Mouse (Mus musculus) liver, postnatal 0 days (tissue): ENCODE measurements around the gene Garem2. TPM values are rescaled to one million over a fixed set of nuclear protein-coding genes. Genes with fewer than 3 reads are reported as not detected.

ENCODE experiments used
- ATAC-seq: fragments of 200-750 bp; cut with Nextera tagmentation; 2 replicates; pipeline ENCODE4 v1.8.0; 2017; ENCODE audit warnings: mild to moderate bottlenecking, moderate library complexity
- DNase-seq: peaks from one replicate; pipeline ENCODE4 v3.0.0-alpha.2; 2016
- H3K27ac ChIP-seq: fragments of 300-500 bp; sonication (generic); 2 replicates; pipeline ENCODE4 v1.5.1; 2014; ENCODE audit warnings: antibody characterized with exemption, moderate library complexity, mild to moderate bottlenecking, low read depth
- H3K27me3 ChIP-seq: fragments of 300-500 bp; sonication (generic); 2 replicates; pipeline ENCODE4 v1.6.1; 2014; ENCODE audit warnings: low read length, control low read depth, mixed read lengths; ENCODE audit not compliant: insufficient read depth
- H3K36me3 ChIP-seq: fragments of 300-500 bp; sonication (generic); replicated peaks from 2 replicates; pipeline ENCODE4 v1.6.1; 2014; ENCODE audit warnings: mild to moderate bottlenecking, control low read depth, low read length, moderate library complexity, mixed read lengths; ENCODE audit not compliant: insufficient read depth
- H3K4me1 ChIP-seq: fragments of 300-500 bp; sonication (generic); 2 replicates; pipeline ENCODE4 v1.6.1; 2014; ENCODE audit warnings: antibody characterized with exemption, mild to moderate bottlenecking, control low read depth; ENCODE audit not compliant: insufficient read depth
- H3K4me2 ChIP-seq: fragments of 300-500 bp; sonication (generic); 2 replicates; pipeline ENCODE4 v1.6.1; 2014; ENCODE audit warnings: low read depth, mild to moderate bottlenecking, low read length, moderate library complexity, mixed read lengths
- H3K4me3 ChIP-seq: fragments of 300-500 bp; sonication (generic); 2 replicates; pipeline ENCODE4 v1.5.1; 2014; ENCODE audit warnings: low read depth, low read length
- H3K9ac ChIP-seq: fragments of 300-500 bp; sonication (generic); replicated peaks from 2 replicates; pipeline ENCODE4 v1.6.1; 2014; ENCODE audit warnings: mild to moderate bottlenecking, moderate library complexity
- H3K9me3 ChIP-seq: fragments of 300-500 bp; sonication (generic); 2 replicates; pipeline ENCODE4 v1.6.1; 2016; ENCODE audit warnings: mild to moderate bottlenecking, control low read depth, low read length, mixed read lengths
- CTCF ChIP-seq: sonication (generic); IDR thresholded peaks from 2 replicates; pipeline ENCODE4 v1.5.1; 2016; ENCODE audit warnings: antibody characterized with exemption, low read depth
- EP300 ChIP-seq: IDR thresholded peaks from 2 replicates; pipeline ENCODE4 v1.6.1; 2016; ENCODE audit warnings: antibody characterized with exemption, low read depth, mild to moderate bottlenecking
- WGBS: fragments of 180-500 bp; shearing (Covaris S2); extraction: QIAGEN DNeasy Blood & Tissue Kit; methylation state at CpG from one replicate; pipeline ENCODE4 v1.1.7; 2014; ENCODE audit not compliant: insufficient replicate concordance; 5-methylcytosine and 5-hydroxymethylcytosine counted together
- polyA plus RNA-seq: library from polyadenylated mRNA; unstranded; fragments of >200 nt; fragmentation: Nextera tagmentation; extraction: Ambion mirVana; gene quantifications from 2 replicates; pipeline ENCODE4 v1.2.1, GENCODE M21; 2015

Gene Garem2
- polyA plus RNA-seq, 1 experiment from 2014 or later, result 0.02 TPM

GRCm38 (mm10) chr5:30161836-30162235 lies 56.9 kb downstream of the Garem2 start:
- H3K36me3 ChIP-seq, result peaks cover 8% of the 10 kb centered on the region; the same call in 1 of the 2 replicates
- ATAC-seq, result no peak

GRCm38 (mm10) chr5:30162339-30162738 lies 57.4 kb downstream of the Garem2 start:
- no peaks in the 10 kb centered on the region for H3K9me3 ChIP-seq
- H3K4me2 ChIP-seq, result no peak overlapping the region
- H3K4me3 ChIP-seq, result no peak overlapping the region
- no peak overlapping the region for H3K27ac ChIP-seq
- ATAC-seq (no peak), DNase-seq (no peak)
- TF ChIP-seq CTCF, result no peak
- no peak for TF ChIP-seq EP300
- H3K36me3 ChIP-seq, result peaks cover 8% of the 10 kb centered on the region; the same call in 1 of the 2 replicates
- H3K9ac ChIP-seq, result no peak overlapping the region; the same call in 1 of the 2 replicates
- WGBS, result 61% methylated on average over 6 of the region's 6 CpGs
- H3K27me3 ChIP-seq, result no peaks in the 10 kb centered on the region
- H3K4me1 ChIP-seq, result 0 out of 2 replicates have a peak, but pooled peaks cover 5% of the 10 kb centered on the region

More at GRCm38 (mm10) chr5:30161836-30162235, 56.9 kb downstream of the Garem2 start:
- Histone ChIP-seq H3K4me2 (no peak overlapping the region), H3K9me3 (no peaks in the 10 kb centered on the region), H3K9ac (no peak overlapping the region), H3K27me3 (no peaks in the 10 kb centered on the region), H3K4me3 (no peak overlapping the region), H3K4me1 (0 out of 2 replicates have a peak, but pooled peaks cover 5% of the 10 kb centered on the region), H3K27ac (no peak overlapping the region)
- TF ChIP-seq CTCF (no peak), EP300 (no peak)
- DNase-seq, result no peak
- 87% methylated on average over 1 of the region's 1 CpGs for WGBS

GRCm38 (mm10) chr5:30165234-30165946 lies 60.4 kb downstream of the Garem2 start:
- H3K4me1 ChIP-seq, result 0 out of 2 replicates have a peak, but pooled peaks cover 3% of the 10 kb centered on the region
- H3K4me2 ChIP-seq, result no peak overlapping the region
- 71% methylated on average over 5 of the region's 5 CpGs for WGBS
- TF ChIP-seq CTCF (no peak), EP300 (peak; percentile 13; the same call in 1 of the 2 replicates)
- no peaks in the 10 kb centered on the region for H3K9me3 ChIP-seq
- DNase-seq (no peak), ATAC-seq (peak; percentile 58)
- no peak overlapping the region for H3K4me3 ChIP-seq
- H3K9ac ChIP-seq, result no peak overlapping the region
- H3K36me3 ChIP-seq, result peaks cover 32% of the 10 kb centered on the region
- peak overlapping the region; percentile 69 for H3K27ac ChIP-seq
- H3K27me3 ChIP-seq, result no peaks in the 10 kb centered on the region

Other genes with a start within 250 kb of the Garem2 start
- gene Il6, start 92.0 kb upstream of the Garem2 start, polyA plus RNA-seq, result 0.28 and 0.33 TPM in 2 replicates
- 84.6 and 101 TPM in 2 replicates for gene Tyms, start 31.5 kb upstream of the Garem2 start, polyA plus RNA-seq
- gene 3110082J24Rik, start 925 bp downstream of the Garem2 start, polyA plus RNA-seq, result not detected in 2 replicates
- gene Hadha, start 50.0 kb downstream of the Garem2 start, polyA plus RNA-seq, result 224 and 228 TPM in 2 replicates
- 421 and 447 TPM in 2 replicates for gene Hadhb, start 50.1 kb downstream of the Garem2 start, polyA plus RNA-seq
- gene Adgrf3, start 100.6 kb downstream of the Garem2 start, polyA plus RNA-seq, result not detected in 2 replicates
- gene Selenoi, start 127.4 kb downstream of the Garem2 start, polyA plus RNA-seq, result 9.3 and 9.8 TPM in 2 replicates
- 0.31 and 0.44 TPM in 2 replicates for gene Drc1, start 176.2 kb downstream of the Garem2 start, polyA plus RNA-seq